ENCODE assay signal across 8 mouse cellular contexts in genomic region chr11:114047887-114048331, GRCm38 (mm10). TPM values are rescaled to one million over a fixed set of nuclear protein-coding genes. Genes with fewer than 3 reads are reported as not detected.
DNase-seq lines count a peak whose midpoint lies in the region; ATAC-seq and TF ChIP-seq lines count a peak whose summit lies in the region.
"Had no signal": no experiment of that assay in that cellular context is flagged by ENCODE, and none has a peak within 500 bp of the region (broad histone marks: within the 10 kb centered on the region; RNA-seq: fewer than 3 reads in every experiment).

No protein-coding gene starts in this region.

- ATAC-seq in kidney, postnatal 0 days (replicated peaks; ENCODE audit: low FRiP score, low read depth), result no peak
- peak; percentile 17; the same call in 1 of the 2 replicates for ATAC-seq in hindbrain, embryonic 13.5 days (ENCODE audit: low FRiP score)
- no peak; the same call in 1 of the 2 replicates for ATAC-seq in neural tube, embryonic 13.5 days (ENCODE audit: low read depth)

- no peak overlapping the region for H3K4me3 ChIP-seq in kidney, postnatal 0 days (replicated peaks; ENCODE audit: low read depth, low read length)
- H3K4me3 ChIP-seq in hindbrain, embryonic 13.5 days, result no peak overlapping the region
- H3K4me3 ChIP-seq in neural tube, embryonic 13.5 days, result no peak overlapping the region
- H3K4me3 ChIP-seq: left cerebral cortex, adult 2 months had no signal

- DNase-seq in kidney, postnatal 0 days (ENCODE audit: low spot score), result peak; percentile 66
- DNase-seq in kidney, adult 18-20 months, result no peak
- peak; percentile 55 for DNase-seq in embryo, embryonic 11.5 days (ENCODE audit: low read depth, low spot score)
- DNase-seq in adrenal gland, adult 8-10 months, result no peak
- no peak for DNase-seq in layer of hippocampus, adult 9-11 months

- H3K36me3 ChIP-seq in kidney, postnatal 0 days (ENCODE audit: insufficient read depth, low read length), result no peaks in the 10 kb centered on the region
- H3K36me3 ChIP-seq in hindbrain, embryonic 13.5 days, result peaks cover 3% of the 10 kb centered on the region; the same call in 1 of the 2 replicates
- no peaks in the 10 kb centered on the region for H3K36me3 ChIP-seq in neural tube, embryonic 13.5 days

- H3K27me3 ChIP-seq in kidney, postnatal 0 days (ENCODE audit: insufficient read depth, low read length), result no peaks in the 10 kb centered on the region
- H3K27me3 ChIP-seq in hindbrain, embryonic 13.5 days, result no peaks in the 10 kb centered on the region
- no peaks in the 10 kb centered on the region for H3K27me3 ChIP-seq in neural tube, embryonic 13.5 days

- H3K27ac ChIP-seq in kidney, postnatal 0 days, result peak overlapping the region; percentile 42; the same call in 1 of the 2 replicates
- no peak overlapping the region for H3K27ac ChIP-seq in hindbrain, embryonic 13.5 days
- 0 out of 2 replicates have a peak overlapping the region, but pooled peaks have one; percentile 24 for H3K27ac ChIP-seq in neural tube, embryonic 13.5 days (replicated peaks)
- H3K27ac ChIP-seq: left cerebral cortex, adult 2 months had no signal

- 8% methylated on average over 10 of the region's 10 CpGs for WGBS in kidney, postnatal 0 days
- 6% methylated on average over 10 of the region's 10 CpGs for WGBS in hindbrain, embryonic 13.5 days
- WGBS in neural tube, embryonic 13.5 days, result 4% methylated on average over 10 of the region's 10 CpGs

- H3K9ac ChIP-seq in kidney, postnatal 0 days (ENCODE audit: low read depth, low read length), result no peak overlapping the region
- H3K9ac ChIP-seq in hindbrain, embryonic 13.5 days, result no peak overlapping the region
- 0 out of 2 replicates have a peak overlapping the region, but pooled peaks have one; percentile 26 for H3K9ac ChIP-seq in neural tube, embryonic 13.5 days

- peak overlapping the region; percentile 16; the same call in 1 of the 2 replicates for H3K4me2 ChIP-seq in kidney, postnatal 0 days (ENCODE audit: low read length)
- no peak overlapping the region for H3K4me2 ChIP-seq in hindbrain, embryonic 13.5 days
- H3K4me2 ChIP-seq in neural tube, embryonic 13.5 days, result no peak overlapping the region

- H3K4me1 ChIP-seq in kidney, postnatal 0 days (replicated peaks; ENCODE audit: insufficient read depth, low read length), result 0 out of 2 replicates have a peak, but pooled peaks cover 10% of the 10 kb centered on the region
- peaks cover 45% of the 10 kb centered on the region for H3K4me1 ChIP-seq in hindbrain, embryonic 13.5 days (replicated peaks)
- H3K4me1 ChIP-seq in neural tube, embryonic 13.5 days (replicated peaks), result peaks cover 57% of the 10 kb centered on the region

- no peak for TF ChIP-seq CTCF in kidney, postnatal 0 days (IDR thresholded peaks at IDR 0.05; ENCODE audit: low read depth)

- H3K9me3 ChIP-seq in kidney, postnatal 0 days (replicated peaks; ENCODE audit: low read length), result no peaks in the 10 kb centered on the region
- H3K9me3 ChIP-seq in hindbrain, embryonic 13.5 days, result no peaks in the 10 kb centered on the region
- H3K9me3 ChIP-seq in neural tube, embryonic 13.5 days, result 0 out of 2 replicates have a peak, but pooled peaks cover 5% of the 10 kb centered on the region

RNA-seq across cellular contexts. Expression of gene Sdk2, which starts 18.9 kb away (rescaled TPM):
- polyA plus RNA-seq in kidney, postnatal 0 days (2015; fragmentation: Nextera tagmentation; extraction: Ambion mirVana), result 1.6 and 2.2 TPM in 2 replicates
- 4.2 TPM in 2 replicates for polyA plus RNA-seq in hindbrain, embryonic 13.5 days (2015; fragmentation: Nextera tagmentation; extraction: Ambion mirVana)
- polyA plus RNA-seq in neural tube, embryonic 13.5 days (2015; fragmentation: Nextera tagmentation; extraction: Ambion mirVana), result 3.9 and 4.7 TPM in 2 replicates
- 1 to 10 TPM; 1.9 to 5.5 (median 3.0) TPM for total RNA-seq in adrenal gland, adult 8-10 months (2022)

Comparison
In these comparisons a context has a peak if more than half of its experiments do, and no peak if none do; other contexts are left out.
1. DNase-seq: peak in kidney, postnatal 0 days (single experiment) and embryo, embryonic 11.5 days (single experiment); none in kidney, adult 18-20 months (single experiment), adrenal gland, adult 8-10 months (single experiment) and layer of hippocampus, adult 9-11 months (single experiment).